Mouse (Mus musculus): ENCODE measurements at regions not wholly inside any gene's neighbourhood (a gene's known extent, or its start where the extent isn't known, plus 50 kb on each side); places are given as distances from the start of the nearest gene placed in this dataset.

GRCm38 (mm10) chr10:92077291-92077690 is 644.9 kb downstream of the Nedd1 start:
- DNase-seq: no peak

GRCm38 (mm10) chr10:92076754-92077153 is 645.5 kb downstream of the Nedd1 start:
- no peak for DNase-seq

- DNase-seq: no peak
Observed at GRCm38 (mm10) chr10:92075469-92075868, 646.8 kb downstream of the Nedd1 start.

GRCm38 (mm10) chr10:92074698-92075394 is 647.4 kb downstream of the Nedd1 start:
- DNase-seq: no peak

- no peak for DNase-seq
Observed at GRCm38 (mm10) chr10:92073873-92074390, 648.3 kb downstream of the Nedd1 start.

GRCm38 (mm10) chr10:92044783-92045182 is 677.4 kb downstream of the Nedd1 start:
- DNase-seq: no peak

- DNase-seq: no peak
Observed at GRCm38 (mm10) chr10:92036176-92036575, 686.0 kb downstream of the Nedd1 start.

- DNase-seq: no peak
Observed at GRCm38 (mm10) chr10:92030221-92030620, 692.0 kb downstream of the Nedd1 start.

GRCm38 (mm10) chr10:92024203-92024602 is 698.0 kb downstream of the Nedd1 start:
- no peak for DNase-seq

- peak; percentile 7 to 10 for DNase-seq
Observed at GRCm38 (mm10) chr10:92021036-92021435, 701.2 kb downstream of the Nedd1 start.

- DNase-seq: no peak
Observed at GRCm38 (mm10) chr10:92009551-92009950, 712.7 kb downstream of the Nedd1 start.

GRCm38 (mm10) chr10:92007891-92008290 is 714.3 kb downstream of the Nedd1 start:
- DNase-seq: no peak

GRCm38 (mm10) chr10:92006467-92006866 is 715.8 kb downstream of the Nedd1 start:
- no peak for DNase-seq

- no peak for DNase-seq
Observed at GRCm38 (mm10) chr10:91991040-91991439, 731.2 kb downstream of the Nedd1 start.

GRCm38 (mm10) chr10:91988364-91988763 is 733.9 kb downstream of the Nedd1 start:
- peak in 1 of 2 experiments; percentile 4 for DNase-seq

- DNase-seq: peak; percentile 13 to 28
Observed at GRCm38 (mm10) chr10:91979841-91980240, 742.4 kb downstream of the Nedd1 start.

GRCm38 (mm10) chr10:91971951-91972350 is 750.3 kb downstream of the Nedd1 start:
- no peak for DNase-seq

- no peak for DNase-seq
Observed at GRCm38 (mm10) chr10:91967570-91968310, 754.5 kb downstream of the Nedd1 start.

- no peak for DNase-seq
Observed at GRCm38 (mm10) chr10:91959734-91960492, 762.3 kb downstream of the Nedd1 start.

- no peak for DNase-seq
Observed at GRCm38 (mm10) chr10:91953078-91953477, 769.1 kb downstream of the Nedd1 start.

- no peak for DNase-seq
Observed at GRCm38 (mm10) chr10:91923626-91924025, 742.5 kb upstream of the Tmpo start.

GRCm38 (mm10) chr10:91889864-91890263 is 708.7 kb upstream of the Tmpo start:
- no peak for DNase-seq

- DNase-seq: peak; percentile 4 to 48
Observed at GRCm38 (mm10) chr10:91888537-91888936, 707.4 kb upstream of the Tmpo start.

Measured in heart, adult 18-20 months (tissue).